Mouse (Mus musculus) ES-Bruce4 (cell line): Measurements from ENCODE around the gene Gm9508. TPM values are rescaled to one million over a fixed set of nuclear protein-coding genes. Genes with fewer than 3 reads are reported as not detected.
A peak's percentile ranks its signal among the peaks of the same experiment; 100 is the strongest.
"Not testable (repeated sequence)": the region's sequence is repeated elsewhere in the genome, so short reads cannot be mapped to it uniquely, and the experiment has no call there.

ENCODE experiments used
- H3K27ac ChIP-seq: 2 replicates; pipeline ENCODE4 v1.5.1; 2012; ENCODE audit warnings: low read length, inconsistent platforms; ENCODE audit not compliant: insufficient read depth
- H3K27me3 ChIP-seq: 2 replicates; pipeline ENCODE4 v1.6.1; 2012; ENCODE audit warnings: mild to moderate bottlenecking, low read length, inconsistent platforms; ENCODE audit not compliant: control insufficient read depth, poor library complexity, insufficient read depth, severe bottlenecking
- H3K36me3 ChIP-seq: 2 replicates; pipeline ENCODE4 v1.6.1; 2012; ENCODE audit warnings: inconsistent platforms, mild to moderate bottlenecking, low read length, moderate library complexity; ENCODE audit not compliant: control insufficient read depth, poor library complexity, insufficient read depth, severe bottlenecking
- H3K4me1 ChIP-seq: one replicate; pipeline ENCODE4 v1.8.1; 2011; ENCODE audit warnings: low read length; ENCODE audit not compliant: control insufficient read depth, insufficient read depth
- H3K4me3 ChIP-seq: 2 replicates; pipeline ENCODE4 v1.5.1; 2011; ENCODE audit warnings: low read depth, mild to moderate bottlenecking, low read length
- H3K9ac ChIP-seq: 2 replicates; pipeline ENCODE4 v1.6.1; 2012; ENCODE audit warnings: low read depth, mild to moderate bottlenecking, inconsistent platforms; ENCODE audit not compliant: poor library complexity, severe bottlenecking
- H3K9me3 ChIP-seq: replicated peaks from 2 replicates; pipeline ENCODE4 v1.6.1; 2012; ENCODE audit warnings: mild to moderate bottlenecking, low read length, inconsistent platforms; ENCODE audit not compliant: control insufficient read depth, poor library complexity, insufficient read depth, severe bottlenecking
- CTCF ChIP-seq: IDR thresholded peaks from one replicate; pipeline ENCODE4 v1.8.1; 2011; ENCODE audit warnings: low read depth, low read length
- EP300 ChIP-seq: IDR thresholded peaks from 2 replicates; pipeline ENCODE4 v1.6.1; 2011; ENCODE audit warnings: low read depth, low read length; ENCODE audit not compliant: insufficient read depth
- POLR2A ChIP-seq: IDR thresholded peaks from one replicate; pipeline ENCODE4 v1.8.1; 2011; ENCODE audit warnings: low read length; ENCODE audit not compliant: insufficient read depth
- polyA plus RNA-seq: library from polyadenylated mRNA; stranded (reverse); fragments of >200 nt; gene quantifications from 2 replicates; pipeline ENCODE4 v1.2.4, GENCODE M21; 2011; ENCODE audit warnings: low read depth; ENCODE audit not compliant: missing spikeins, insufficient read depth, insufficient read length

Gene Gm9508
- polyA plus RNA-seq, 1 experiment, result not detected

DNA sequence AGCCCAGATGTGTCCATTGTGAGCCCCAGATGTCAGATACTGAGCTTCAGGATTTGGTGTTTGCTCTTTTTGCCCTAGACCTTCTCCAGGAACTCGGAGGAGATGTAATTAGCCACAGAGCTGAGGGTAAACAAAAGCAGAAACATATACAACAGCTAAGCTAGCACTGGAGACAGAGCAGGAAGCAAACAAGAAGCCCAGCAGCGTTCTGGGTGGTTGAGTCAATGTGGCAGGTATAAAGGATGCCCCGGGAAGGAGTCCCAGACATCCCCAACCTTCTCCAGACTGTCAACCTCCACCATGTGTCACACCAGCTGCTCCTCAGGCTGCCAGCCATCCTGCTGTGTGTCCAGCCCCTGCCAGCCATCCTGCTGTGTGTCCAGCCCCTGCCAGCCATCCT lies 29.2 kb upstream of the Gm9508 start, which contains the start of gene Gm10100:
TSS of gene Gm10100 (plus strand) at position 301 of the 400 bp plus-strand sequence.
- no peaks in the 10 kb centered on the region for H3K4me1 ChIP-seq
- no peak within 1 kb of the TSS for H3K27ac ChIP-seq
- no peak within 1 kb of the TSS for H3K4me3 ChIP-seq
- no peak within 1 kb of the TSS for H3K9ac ChIP-seq
- no peaks in the 10 kb centered on the region for H3K36me3 ChIP-seq
- no peak for TF ChIP-seq EP300
- TF ChIP-seq POLR2A, result no peak
- TF ChIP-seq CTCF, result no peak
- H3K9me3 ChIP-seq, result no peaks in the 10 kb centered on the region; the same call in 1 of the 2 replicates
- no peaks in the 10 kb centered on the region for H3K27me3 ChIP-seq

DNA sequence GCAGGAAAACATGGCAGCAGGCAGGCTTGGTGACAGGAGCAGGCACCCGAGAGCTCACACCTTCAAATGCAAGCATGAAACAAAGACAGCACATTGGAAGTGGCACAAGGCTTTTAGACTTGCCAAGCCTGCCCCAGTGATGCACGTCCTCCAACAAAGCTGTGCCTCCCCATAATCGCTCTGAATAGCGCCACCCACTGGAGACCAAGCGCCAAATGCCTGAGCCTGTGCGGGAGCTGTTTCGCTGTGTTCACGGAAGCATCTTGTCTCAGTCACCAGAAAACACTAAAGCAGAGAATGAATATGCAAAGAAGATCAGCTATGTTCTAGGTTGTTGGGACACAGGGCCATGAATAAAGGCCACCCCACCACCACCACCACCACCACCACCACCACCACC lies 27.8 kb upstream of the Gm9508 start:
- Histone ChIP-seq H3K9ac (no peak overlapping the region), H3K27me3 (no peaks in the 10 kb centered on the region), H3K9me3 (no peaks in the 10 kb centered on the region; the same call in 1 of the 2 replicates), H3K4me1 (no peaks in the 10 kb centered on the region), H3K27ac (no peak overlapping the region), H3K4me3 (no peak overlapping the region), H3K36me3 (no peaks in the 10 kb centered on the region)
- TF ChIP-seq CTCF (peak; percentile 66), POLR2A (no peak)

- H3K27me3 ChIP-seq, H3K36me3 ChIP-seq, H3K9ac ChIP-seq, H3K9me3 ChIP-seq, H3K27ac ChIP-seq, H3K4me3 ChIP-seq, H3K4me1 ChIP-seq: not testable (repeated sequence)
Measured at GRCm38 (mm10) chr10:77720299-77720698, 23.3 kb upstream of the Gm9508 start, which contains the start of gene Krtap12-1. Gene Krtap12-1, plus strand, starts transcription at chr10:77720599.

DNA sequence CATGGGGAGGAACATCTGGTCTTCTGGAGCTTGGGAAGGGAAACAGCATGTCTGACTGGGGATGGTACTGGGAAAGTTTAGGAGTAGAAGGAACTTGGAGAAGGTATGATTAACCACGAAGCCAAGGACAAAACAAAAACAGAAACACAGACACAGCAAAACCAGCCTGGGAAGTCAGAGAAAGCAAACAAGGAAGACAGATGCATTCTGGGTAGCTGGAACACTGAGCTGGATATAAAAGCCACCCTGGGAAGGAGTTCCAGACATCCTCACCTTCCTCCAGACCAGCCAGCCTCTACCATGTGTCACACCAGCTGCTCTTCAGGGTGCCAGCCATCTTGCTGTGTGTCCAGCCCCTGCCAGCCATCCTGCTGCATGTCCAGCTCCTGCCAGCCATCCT lies 18.5 kb upstream of the Gm9508 start, which contains the start of gene Gm10142:
TSS of gene Gm10142 (plus strand) at position 301 of the 400 bp plus-strand sequence.
- H3K9ac ChIP-seq, result no peak within 1 kb of the TSS
- H3K27ac ChIP-seq, result no peak within 1 kb of the TSS
- H3K9me3 ChIP-seq, result no peaks in the 10 kb centered on the region
- no peaks in the 10 kb centered on the region for H3K27me3 ChIP-seq
- TF ChIP-seq EP300 (no peak), CTCF (no peak), POLR2A (no peak)
- no peaks in the 10 kb centered on the region for H3K4me1 ChIP-seq
- no peak within 1 kb of the TSS for H3K4me3 ChIP-seq
- H3K36me3 ChIP-seq, result no peaks in the 10 kb centered on the region

DNA sequence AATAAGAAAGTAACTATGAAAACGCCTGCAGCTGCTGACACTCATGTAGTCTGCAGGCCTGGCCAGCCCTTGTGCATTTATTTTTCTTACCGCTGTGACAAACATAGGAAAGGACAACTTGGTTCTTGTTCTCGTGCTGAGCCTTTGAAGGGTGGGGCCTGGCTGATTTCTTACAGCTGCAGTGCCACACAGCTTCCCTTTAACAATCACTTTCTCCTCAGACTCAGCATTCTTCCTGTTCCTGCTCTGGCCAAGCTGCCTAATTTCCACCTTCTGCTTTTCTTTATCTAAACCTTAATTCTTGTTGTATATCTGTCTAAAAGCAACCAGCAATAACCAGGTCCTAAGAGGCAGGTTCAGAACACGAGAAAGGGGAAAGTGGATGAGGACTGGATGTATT lies 16.7 kb upstream of the Gm9508 start:
- Histone ChIP-seq H3K9me3 (no peaks in the 10 kb centered on the region), H3K36me3 (no peaks in the 10 kb centered on the region), H3K4me3 (no peak overlapping the region), H3K9ac (no peak overlapping the region), H3K27ac (no peak overlapping the region), H3K27me3 (no peaks in the 10 kb centered on the region), H3K4me1 (no peaks in the 10 kb centered on the region)
- TF ChIP-seq POLR2A (no peak), EP300 (no peak), CTCF (no peak)

GRCm38 (mm10) chr10:77711157-77711556 lies 14.1 kb upstream of the Gm9508 start, which contains the start of gene Gm10024:
Gene Gm10024, plus strand, starts transcription at chr10:77711457.
- H3K9me3 ChIP-seq, H3K27ac ChIP-seq, H3K4me3 ChIP-seq, H3K27me3 ChIP-seq, H3K9ac ChIP-seq, H3K4me1 ChIP-seq, H3K36me3 ChIP-seq: not testable (repeated sequence)
